Mouse (Mus musculus) 3T3-L1 (cell line): Measurements from ENCODE around the gene Map7d3.

ENCODE experiments used
- DNase-seq: peaks from one replicate; pipeline ENCODE4 v3.0.0-alpha.2; 2015; ENCODE audit warnings: low read depth, low spot score

The Map7d3 gene

GRCm38 (mm10) chrX:56821765-56822603, at the start of gene Map7d3:
Map7d3 (minus strand) TSS chrX:56822326.
- no peak for DNase-seq

- DNase-seq: no peak
These were observed 47.7 kb upstream of the Map7d3 start, which contains the start of gene Adgrg4 for GRCm38 (mm10) chrX:56869863-56870262. Adgrg4 (plus strand) TSS chrX:56870163.

DNA sequence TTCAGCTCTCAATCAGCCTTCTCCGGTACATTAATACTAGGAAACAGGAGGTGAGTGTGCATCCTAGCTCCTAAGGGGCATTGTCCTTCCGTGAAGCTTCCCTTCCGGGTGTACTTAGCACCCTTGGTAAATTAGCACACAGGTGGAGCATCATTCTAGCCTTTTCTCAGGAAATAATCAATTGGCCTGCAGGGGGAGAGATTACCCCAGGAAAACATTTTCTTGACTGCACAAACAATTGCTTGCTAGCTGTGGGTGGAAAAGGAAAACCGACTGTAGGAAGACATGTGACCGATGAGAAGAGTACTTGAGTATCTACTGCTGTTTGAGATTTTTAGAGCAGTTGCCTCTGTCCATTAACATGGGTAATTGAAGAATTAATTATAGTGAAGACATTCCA, 19.1 kb upstream of the Map7d3 start:
- peak; percentile 16 for DNase-seq

- peak; percentile 49 for DNase-seq
These were observed 17.2 kb upstream of the Map7d3 start for GRCm38 (mm10) chrX:56839369-56839768.

DNA sequence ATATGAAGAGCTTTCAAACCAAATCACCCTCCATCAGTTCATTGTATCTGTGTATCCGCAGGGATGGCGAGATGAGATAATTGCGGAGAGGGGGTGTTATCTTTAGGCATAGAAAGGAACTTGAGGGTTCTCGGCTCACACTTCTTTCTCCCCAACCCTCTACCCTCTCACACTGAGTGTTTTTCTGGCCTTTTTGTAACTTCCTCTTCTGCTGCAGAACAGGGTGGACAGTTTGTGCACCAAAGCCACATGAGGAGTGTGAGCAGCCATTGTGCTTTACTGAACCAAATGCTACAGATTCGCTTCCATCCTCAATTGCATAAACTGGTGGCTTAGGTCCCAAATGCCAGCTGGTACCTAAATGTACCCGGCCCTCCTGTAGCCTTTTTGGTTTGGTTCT, 13.7 kb upstream of the Map7d3 start:
- no peak for DNase-seq

DNA sequence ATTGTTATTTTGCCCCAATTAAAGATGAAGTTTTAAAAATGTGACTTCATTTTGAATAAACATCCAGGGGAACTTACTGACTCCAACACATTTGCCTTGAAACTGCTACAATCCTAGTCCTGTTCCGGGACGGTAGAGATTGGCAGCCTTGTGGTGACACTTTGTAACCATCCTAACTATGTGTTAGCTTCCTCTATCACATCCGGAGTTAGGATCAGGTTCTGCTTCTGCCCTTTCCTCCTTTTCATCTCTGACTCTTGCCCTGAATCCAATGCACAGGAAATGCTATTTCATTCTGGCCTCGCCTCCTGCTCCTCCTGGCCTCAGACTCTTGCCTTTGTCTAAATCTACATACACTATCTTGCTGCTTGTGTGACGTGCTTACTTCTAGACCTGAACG, 5.4 kb upstream of the Map7d3 start:
- DNase-seq: no peak

GRCm38 (mm10) chrX:56791268-56791667, 30.9 kb downstream of the Map7d3 start:
- DNase-seq: peak; percentile 66

GRCm38 (mm10) chrX:56790591-56790990, 31.5 kb downstream of the Map7d3 start:
- DNase-seq: no peak

DNA sequence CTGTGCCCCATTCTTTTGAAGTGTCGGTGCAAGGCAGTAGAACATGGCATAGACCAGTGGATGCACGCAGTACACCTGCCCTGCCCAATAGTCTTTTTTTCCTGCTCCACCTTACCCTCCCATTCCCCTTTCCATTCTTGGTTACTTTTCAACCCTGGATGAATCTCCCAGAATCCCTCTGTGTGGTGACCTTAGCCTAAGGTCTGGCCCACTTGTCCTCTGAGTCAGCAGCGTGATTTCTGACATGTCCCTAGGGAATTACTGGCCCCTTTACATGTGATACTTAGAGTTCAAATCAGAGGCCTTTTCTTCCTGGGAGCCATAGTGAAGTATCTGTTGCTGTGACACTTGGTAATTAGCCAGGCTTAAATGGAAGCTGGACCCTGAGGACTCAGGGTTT, 34.6 kb downstream of the Map7d3 start:
- no peak for DNase-seq

- peak; percentile 4 for DNase-seq
These were observed 35.7 kb downstream of the Map7d3 start for GRCm38 (mm10) chrX:56786281-56787061.

- DNase-seq: no peak
These were observed 48.8 kb downstream of the Map7d3 start for GRCm38 (mm10) chrX:56773329-56773728.

GRCm38 (mm10) chrX:56771751-56772150, 50.4 kb downstream of the Map7d3 start:
- DNase-seq: no peak

GRCm38 (mm10) chrX:56769838-56770237, 52.3 kb downstream of the Map7d3 start:
- DNase-seq: peak; percentile 4

DNA sequence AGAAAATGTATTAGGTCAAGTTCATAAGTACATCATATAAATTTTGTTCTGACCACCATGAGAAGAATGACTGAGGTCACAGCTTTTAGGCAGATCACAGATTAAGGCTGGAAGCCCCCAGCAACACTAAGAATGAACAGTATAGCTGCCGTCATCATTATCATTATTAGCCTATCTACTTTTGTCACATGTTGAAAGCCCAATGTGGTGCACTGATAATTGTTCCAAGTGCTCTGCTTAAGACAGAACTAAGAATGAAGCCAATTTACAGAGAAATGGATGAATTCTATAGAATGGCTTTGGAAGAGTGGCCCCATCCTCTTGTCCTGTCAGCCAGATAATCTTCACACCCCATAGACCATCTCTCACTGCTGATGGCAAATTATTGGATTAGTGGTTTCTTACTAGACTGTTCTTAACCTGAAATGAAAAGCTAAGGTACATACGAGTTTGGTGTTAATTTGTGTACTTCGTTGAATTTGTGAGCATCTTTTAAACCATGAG, 61.8 kb downstream of the Map7d3 start:
- no peak for DNase-seq

GRCm38 (mm10) chrX:56756352-56756751, 65.8 kb downstream of the Map7d3 start:
- DNase-seq: no peak

- DNase-seq: peak; percentile 58
These were observed 66.5 kb downstream of the Map7d3 start for GRCm38 (mm10) chrX:56755646-56756045.

- no peak for DNase-seq
These were observed 68.5 kb downstream of the Map7d3 start for GRCm38 (mm10) chrX:56753317-56754289.

DNA sequence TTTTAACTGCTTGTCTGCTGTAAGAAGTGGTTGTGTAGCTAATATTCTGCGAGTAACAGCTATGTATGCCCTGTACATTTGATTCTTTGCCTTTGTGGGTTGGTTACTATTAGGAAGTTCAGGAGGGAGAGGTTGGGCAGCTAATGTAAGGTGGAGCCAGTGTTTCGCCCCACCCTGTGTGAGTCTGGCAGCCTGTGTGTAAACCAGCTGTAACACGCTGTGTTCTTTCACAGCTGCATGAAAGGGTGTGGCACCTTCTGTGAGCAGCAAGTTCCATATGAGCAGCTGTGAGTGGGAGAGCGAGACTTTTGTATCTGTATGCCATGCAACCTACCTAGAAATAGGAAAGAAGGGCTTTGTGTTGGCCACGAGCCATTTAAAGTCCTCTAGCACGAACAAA, 70.0 kb downstream of the Map7d3 start:
- DNase-seq: no peak

DNA sequence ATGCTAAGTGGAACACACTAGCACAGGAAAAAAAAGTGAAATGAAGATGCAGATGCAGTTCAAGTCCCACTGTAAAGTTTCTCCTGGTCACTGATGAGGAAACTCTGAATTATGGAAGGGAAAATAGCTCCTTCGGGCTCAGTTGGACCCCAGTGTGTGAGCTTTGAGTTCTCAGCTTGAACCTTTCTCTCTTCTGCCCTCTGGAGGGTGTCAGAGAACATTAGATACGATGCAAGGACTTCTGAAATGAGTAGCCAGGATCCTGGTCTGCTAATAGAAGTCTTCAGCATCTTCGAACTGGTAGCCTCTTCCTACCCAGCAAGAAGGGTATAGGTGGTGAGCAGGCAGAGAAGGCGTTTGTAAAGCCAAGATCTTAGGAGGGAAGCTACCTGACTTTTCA, 70.6 kb downstream of the Map7d3 start:
- DNase-seq: peak; percentile 25
